Mouse (Mus musculus): ENCODE results near the gene Miox. TPM values are rescaled to one million over a fixed set of nuclear protein-coding genes. Genes with fewer than 3 reads are reported as not detected.

Gene Miox
- total and polyA plus RNA-seq, 3 experiments, result not detected

DNA sequence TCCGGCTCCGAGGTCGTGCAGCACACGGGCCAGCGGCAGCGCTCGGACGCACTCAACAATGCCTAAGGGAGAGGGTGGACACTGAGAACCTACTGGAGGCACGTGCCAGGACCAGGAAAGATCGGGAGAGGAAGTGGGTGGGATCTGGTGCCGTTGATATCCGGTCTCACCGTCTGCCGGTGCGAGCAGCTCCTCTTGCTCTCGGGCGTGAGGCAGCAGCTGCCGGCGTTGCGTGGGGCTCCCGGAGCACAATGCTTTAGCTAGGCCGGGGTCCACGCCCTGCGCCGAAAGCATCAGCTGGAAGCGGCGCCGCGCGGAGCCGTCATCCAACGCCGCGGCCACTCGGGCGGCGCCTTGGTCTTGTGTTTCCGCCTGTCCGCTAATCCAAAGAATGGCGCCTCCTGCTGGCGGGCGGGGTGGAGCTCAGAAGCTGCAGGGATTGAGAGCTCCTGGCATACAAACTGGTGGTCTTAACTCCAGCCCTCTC lies 39.6 kb downstream of the Miox start, which contains the start of gene Sco2 (continued):
- TF ChIP-seq CHD1 (IDR thresholded peaks at IDR 0.05; ENCODE audit: low read depth, low read length) (no peak), E2F4 (IDR thresholded peaks at IDR 0.05; ENCODE audit: borderline replicate concordance, low read depth, low read length) (no peak), SIN3A (IDR thresholded peaks at IDR 0.05; ENCODE audit: low read length) (peak; percentile 88), ELF1 (IDR thresholded peaks at IDR 0.05; ENCODE audit: low read depth, low read length) (peak; percentile 72), GABPA (IDR thresholded peaks at IDR 0.05; ENCODE audit: low read depth, low read length) (no peak), TBP (IDR thresholded peaks at IDR 0.05; ENCODE audit: low read depth, low read length) (peak; percentile 61), NELFE (IDR thresholded peaks at IDR 0.05; ENCODE audit: low read depth, low read length) (peak; percentile 81)

DNA sequence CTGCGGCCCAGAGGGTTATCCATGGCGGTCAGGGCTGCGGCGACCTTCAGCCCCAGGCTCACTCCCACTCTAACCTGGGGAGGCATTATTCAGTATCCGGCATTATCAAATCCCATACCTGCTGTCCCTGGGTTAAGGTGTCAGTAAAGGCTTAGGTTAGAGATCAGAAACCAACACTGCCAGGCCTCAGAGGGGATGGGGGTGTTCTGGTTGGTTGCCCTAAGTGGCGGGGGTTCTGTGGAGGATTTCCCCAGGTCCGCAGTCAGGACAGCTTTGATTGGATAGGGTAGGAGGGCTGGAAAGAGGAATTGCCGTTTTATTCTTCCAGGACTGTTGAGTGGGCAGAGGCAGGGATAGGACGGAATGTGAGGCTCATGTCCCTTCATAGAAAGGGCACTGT lies 40.1 kb downstream of the Miox start:
- no peaks in the 10 kb centered on the region for H3K9me3 ChIP-seq (replicated peaks; ENCODE audit: insufficient read depth, low read length)
- DNase-seq (ENCODE audit: low read depth, low spot score), result no peak
- TF ChIP-seq TBP (IDR thresholded peaks at IDR 0.05; ENCODE audit: low read depth, low read length) (no peak), SMC3 (IDR thresholded peaks at IDR 0.05; ENCODE audit: low read depth, low read length) (no peak), TCF12 (IDR thresholded peaks at IDR 0.05; ENCODE audit: low read depth, low read length) (no peak), RAD21 (IDR thresholded peaks at IDR 0.05; ENCODE audit: low read depth, low read length) (no peak), ZNF384 (IDR thresholded peaks at IDR 0.05; ENCODE audit: low read depth, low read length) (no peak), USF1 (IDR thresholded peaks at IDR 0.05; ENCODE audit: low read depth, low read length) (no peak), KAT2A (conservative IDR thresholded peaks at IDR 0.05; ENCODE audit: low read depth, low read length) (no peak), ZKSCAN1 (IDR thresholded peaks at IDR 0.05; ENCODE audit: low read depth, low read length) (no peak), USF2 (IDR thresholded peaks at IDR 0.05; ENCODE audit: borderline replicate concordance in 1 of 2, insufficient read depth in 1 of 2, low read depth in 1 of 2, low read length in 2 of 2) (no peak), E2F4 (IDR thresholded peaks at IDR 0.05; ENCODE audit: borderline replicate concordance, low read depth, low read length) (no peak), CHD2 (IDR thresholded peaks at IDR 0.05; ENCODE audit: low read length) (no peak), MAFK (IDR thresholded peaks at IDR 0.05; ENCODE audit: borderline replicate concordance, low read depth, low read length) (no peak)
- H3K4me1 ChIP-seq (ENCODE audit: control insufficient read depth in 1 of 2, insufficient read depth in 2 of 2, low read length in 2 of 2), result peaks cover 0 to 8% of the 10 kb centered on the region in 2 experiments; a peak in 1 of 4 replicates
- H3K79me2 ChIP-seq (ENCODE audit: control insufficient read depth, insufficient read depth, low read length, poor library complexity), result peaks cover 20% of the 10 kb centered on the region
- H3K36me3 ChIP-seq (ENCODE audit: control insufficient read depth in 1 of 2, insufficient read depth in 2 of 2, low read length in 2 of 2), result peaks cover 5% of the 10 kb centered on the region in 2 experiments; a peak in 3 of 4 replicates
- H3K9ac ChIP-seq (ENCODE audit: control insufficient read depth, low read depth, low read length, poor library complexity, severe bottlenecking), result peak overlapping the region; percentile 90
- H3K27ac ChIP-seq (ENCODE audit: control insufficient read depth, low read depth, low read length), result no peak overlapping the region
- peak overlapping the region; percentile 63 to 76 for H3K4me3 ChIP-seq (ENCODE audit: control insufficient read depth in 1 of 2, insufficient read depth in 1 of 2, low read depth in 2 of 2, low read length in 2 of 2)
- H3K27me3 ChIP-seq (ENCODE audit: control insufficient read depth in 1 of 2, insufficient read depth in 2 of 2, low read length in 2 of 2), result no peaks in the 10 kb centered on the region

Data from MEL (cell line).